ENCODE assay signal across 10 mouse cellular contexts in genomic region chr14:23522606-23523159, GRCm38 (mm10).
DNase-seq lines count a peak whose midpoint lies in the region; ATAC-seq and TF ChIP-seq lines count a peak whose summit lies in the region.
"Had no signal": no experiment of that assay in that cellular context is flagged by ENCODE, and none has a peak within 500 bp of the region (broad histone marks: within the 10 kb centered on the region; RNA-seq: fewer than 3 reads in every experiment).

No protein-coding gene starts in this region.

- H3K4me1 ChIP-seq in heart, embryonic 12.5 days (replicated peaks): no peaks in the 10 kb centered on the region
- H3K4me1 ChIP-seq in embryonic facial prominence, embryonic 10.5 days: peaks cover 53% of the 10 kb centered on the region
- peaks cover 4% of the 10 kb centered on the region; the same call in 1 of the 2 replicates for H3K4me1 ChIP-seq in lung, embryonic 14.5 days (ENCODE audit: insufficient read depth)
- H3K4me1 ChIP-seq in forebrain, embryonic 16.5 days (replicated peaks; ENCODE audit: control insufficient read depth, insufficient read depth, low read length): no peaks in the 10 kb centered on the region

- H3K27ac ChIP-seq in heart, embryonic 12.5 days (ENCODE audit: poor library complexity, severe bottlenecking): no peak overlapping the region
- peak overlapping the region; percentile 59 for H3K27ac ChIP-seq in embryonic facial prominence, embryonic 10.5 days (replicated peaks)
- peak overlapping the region; percentile 78 for H3K27ac ChIP-seq in lung, embryonic 14.5 days (ENCODE audit: low read depth)
- H3K27ac ChIP-seq in forebrain, embryonic 16.5 days (ENCODE audit: low read length): no peak overlapping the region
- H3K27ac ChIP-seq: liver, embryonic 14.5 days had no signal

- no peak for TF ChIP-seq CTCF in lung, embryonic 14.5 days (IDR thresholded peaks at IDR 0.05; ENCODE audit: low read depth)

- H3K4me2 ChIP-seq in heart, embryonic 12.5 days: no peak overlapping the region
- H3K4me2 ChIP-seq in lung, embryonic 14.5 days: no peak overlapping the region
- no peak overlapping the region for H3K4me2 ChIP-seq in forebrain, embryonic 16.5 days (ENCODE audit: low read length)

- H3K27me3 ChIP-seq in heart, embryonic 12.5 days (replicated peaks): no peaks in the 10 kb centered on the region
- H3K27me3 ChIP-seq in embryonic facial prominence, embryonic 10.5 days (replicated peaks; ENCODE audit: low read depth, poor library complexity, severe bottlenecking): 0 out of 2 replicates have a peak, but pooled peaks cover 4% of the 10 kb centered on the region
- no peaks in the 10 kb centered on the region for H3K27me3 ChIP-seq in lung, embryonic 14.5 days (ENCODE audit: insufficient read depth, low read length)
- H3K27me3 ChIP-seq in forebrain, embryonic 16.5 days (replicated peaks; ENCODE audit: control insufficient read depth, insufficient read depth, low read length): no peaks in the 10 kb centered on the region

- no peaks in the 10 kb centered on the region for H3K36me3 ChIP-seq in heart, embryonic 12.5 days
- H3K36me3 ChIP-seq in embryonic facial prominence, embryonic 10.5 days (replicated peaks): no peaks in the 10 kb centered on the region
- H3K36me3 ChIP-seq in lung, embryonic 14.5 days (ENCODE audit: insufficient read depth): no peaks in the 10 kb centered on the region
- no peaks in the 10 kb centered on the region for H3K36me3 ChIP-seq in forebrain, embryonic 16.5 days (ENCODE audit: control insufficient read depth, insufficient read depth)

- H3K4me3 ChIP-seq in heart, embryonic 12.5 days: no peak overlapping the region
- H3K4me3 ChIP-seq in embryonic facial prominence, embryonic 10.5 days: no peak overlapping the region
- H3K4me3 ChIP-seq in lung, embryonic 14.5 days (ENCODE audit: low read depth, low read length): no peak overlapping the region
- no peak overlapping the region for H3K4me3 ChIP-seq in forebrain, embryonic 16.5 days (replicated peaks; ENCODE audit: low read length)

- no peak for ATAC-seq in heart, embryonic 12.5 days (ENCODE audit: insufficient number of reproducible peaks, low FRiP score)
- ATAC-seq in lung, embryonic 14.5 days (ENCODE audit: insufficient read depth): no peak
- ATAC-seq in forebrain, embryonic 16.5 days: no peak

- peak; percentile 96 for DNase-seq in heart, adult 11 months
- DNase-seq in embryonic facial prominence, embryonic 10.5 days (ENCODE audit: low spot score): peak; percentile 32
- peak; percentile 56 to 59 for DNase-seq in kidney, adult 8-10 months
- peak; percentile 73 for DNase-seq in lung, embryonic 14.5 days
- DNase-seq in left cerebral cortex, postnatal 25 days (ENCODE audit: low spot score in 2 of 2): no peak
- DNase-seq in right cerebral cortex, postnatal 10 days (ENCODE audit: low spot score in 2 of 2): no peak
- DNase-seq: layer of hippocampus, adult 9-11 months had no signal

- H3K9ac ChIP-seq in heart, embryonic 12.5 days: no peak overlapping the region
- H3K9ac ChIP-seq in lung, embryonic 14.5 days: no peak overlapping the region
- no peak overlapping the region for H3K9ac ChIP-seq in forebrain, embryonic 16.5 days (replicated peaks; ENCODE audit: low read depth, low read length)
- H3K9ac ChIP-seq: liver, embryonic 14.5 days had no signal

- intact Hi-C loops in left cerebral cortex, postnatal 25 days (cut with DNase I): loop anchor here (10.0 kb wide), 1 partner anchor 468 kb away; no protein-coding TSS in a partner anchor

- 75% methylated on average over 4 of the region's 4 CpGs for WGBS in heart, embryonic 12.5 days
- WGBS in embryonic facial prominence, embryonic 10.5 days: 58% methylated on average over 4 of the region's 4 CpGs
- 62% methylated on average over 4 of the region's 4 CpGs for WGBS in lung, embryonic 14.5 days
- 87% methylated on average over 4 of the region's 4 CpGs for WGBS in forebrain, embryonic 16.5 days

- H3K9me3 ChIP-seq in heart, embryonic 12.5 days (replicated peaks): no peaks in the 10 kb centered on the region
- no peaks in the 10 kb centered on the region for H3K9me3 ChIP-seq in embryonic facial prominence, embryonic 10.5 days
- no peaks in the 10 kb centered on the region for H3K9me3 ChIP-seq in lung, embryonic 14.5 days (ENCODE audit: low read depth, low read length)
- H3K9me3 ChIP-seq in forebrain, embryonic 16.5 days (ENCODE audit: control insufficient read depth, low read length): no peaks in the 10 kb centered on the region

Comparison
In these comparisons a context has a peak if more than half of its experiments do, and no peak if none do; other contexts are left out.
1. DNase-seq: peak in heart, adult 11 months (single experiment), embryonic facial prominence, embryonic 10.5 days (single experiment), kidney, adult 8-10 months (2 of 2) and lung, embryonic 14.5 days (single experiment); none in left cerebral cortex, postnatal 25 days (0 of 2) and right cerebral cortex, postnatal 10 days (0 of 2).
2. H3K27ac ChIP-seq: peak in embryonic facial prominence, embryonic 10.5 days (single experiment) and lung, embryonic 14.5 days (single experiment); none in heart, embryonic 12.5 days (single experiment) and forebrain, embryonic 16.5 days (single experiment).